Mouse (Mus musculus) cerebellum, postnatal 25 days (tissue): Measurements from ENCODE around the gene Rps28.

ENCODE experiments used
- DNase-seq, 2 experiments: peaks; one replicate each; pipeline ENCODE4 v3.0.0; 2021; ENCODE audit warnings: mixed read lengths in 2 of 2

Gene Rps28

DNA sequence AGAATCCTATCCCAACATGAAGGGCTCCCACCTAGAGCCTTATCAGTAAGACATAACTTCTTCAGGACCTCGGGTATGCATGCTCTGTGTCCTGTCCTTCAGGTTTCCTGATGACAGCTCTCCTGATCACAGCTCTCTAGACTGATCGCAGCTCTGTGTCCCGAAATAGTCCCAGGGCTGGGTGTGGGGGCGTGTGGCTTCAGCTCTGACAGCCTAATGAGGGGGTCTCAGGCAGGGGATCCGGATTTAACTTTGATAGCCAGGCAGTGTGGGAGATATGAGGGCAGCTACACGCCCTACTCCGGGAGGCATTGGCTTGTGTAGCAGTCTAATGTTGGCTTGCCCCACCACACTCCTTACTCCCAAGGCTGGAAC lies 13.2 kb downstream of the Rps28 start:
- DNase-seq: no peak

DNA sequence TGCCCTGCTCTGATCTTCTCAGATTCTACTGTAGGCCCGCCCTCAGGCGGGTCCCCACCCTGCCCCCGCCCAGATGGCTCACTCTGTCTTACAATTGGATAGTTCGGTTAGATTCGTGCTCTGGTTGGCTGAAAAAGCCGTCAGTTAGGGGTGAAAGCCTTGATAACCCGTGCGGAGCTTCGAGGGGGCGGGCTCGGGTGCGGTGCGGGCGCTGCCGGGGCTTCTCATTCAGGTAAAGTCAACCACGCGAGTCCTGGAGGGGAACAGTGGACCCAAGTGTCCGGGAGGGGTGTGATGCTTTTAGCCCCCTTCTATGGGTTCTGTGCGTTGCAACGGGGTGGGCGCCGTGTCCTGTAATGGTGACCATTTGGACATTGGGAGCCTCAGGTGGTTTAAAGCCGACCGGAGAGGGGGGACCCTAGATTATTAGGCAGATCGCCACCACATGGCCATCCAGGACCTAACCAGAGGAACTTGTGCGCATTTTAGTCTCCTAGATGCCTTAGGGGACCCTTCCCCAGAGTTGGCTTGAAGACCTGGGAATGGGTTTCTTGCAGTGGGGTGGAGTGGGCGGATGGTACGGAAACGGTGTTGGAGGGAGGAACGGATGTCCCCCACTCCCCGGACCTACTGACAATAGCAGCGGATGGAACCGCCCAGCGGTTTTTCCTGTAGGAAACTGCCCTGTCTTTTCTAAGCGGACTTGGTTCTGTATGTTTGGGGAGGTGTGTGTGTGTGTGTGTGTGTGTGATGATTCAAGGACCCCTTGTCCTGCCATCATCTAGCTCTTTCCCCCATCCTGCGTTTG lies 13.8 kb downstream of the Rps28 start, which contains the start of gene Kank3:
Kank3 (plus strand) TSS at position 186 of the 808 bp plus-strand sequence.
- peak; percentile 87 to 92 for DNase-seq

DNA sequence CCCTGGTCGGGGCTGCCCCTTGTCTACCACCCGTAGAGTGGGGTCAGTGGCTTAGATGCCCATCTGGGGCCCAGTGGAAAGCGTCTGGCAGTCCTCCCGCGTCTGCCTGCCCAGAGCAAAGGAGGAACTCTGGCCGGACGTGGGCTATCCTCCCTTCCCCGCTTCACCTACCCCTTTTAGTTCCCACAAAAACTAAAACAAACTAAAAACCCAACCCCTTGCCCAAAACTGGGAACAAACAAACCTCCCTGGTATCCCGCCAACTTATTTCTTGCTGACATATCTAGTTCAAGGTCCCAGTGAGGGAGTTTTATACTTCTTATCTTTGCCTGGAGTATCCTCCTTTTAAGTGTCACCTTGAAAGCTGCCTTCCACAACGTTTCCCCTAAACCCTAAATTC lies 16.2 kb downstream of the Rps28 start:
- DNase-seq: no peak

DNA sequence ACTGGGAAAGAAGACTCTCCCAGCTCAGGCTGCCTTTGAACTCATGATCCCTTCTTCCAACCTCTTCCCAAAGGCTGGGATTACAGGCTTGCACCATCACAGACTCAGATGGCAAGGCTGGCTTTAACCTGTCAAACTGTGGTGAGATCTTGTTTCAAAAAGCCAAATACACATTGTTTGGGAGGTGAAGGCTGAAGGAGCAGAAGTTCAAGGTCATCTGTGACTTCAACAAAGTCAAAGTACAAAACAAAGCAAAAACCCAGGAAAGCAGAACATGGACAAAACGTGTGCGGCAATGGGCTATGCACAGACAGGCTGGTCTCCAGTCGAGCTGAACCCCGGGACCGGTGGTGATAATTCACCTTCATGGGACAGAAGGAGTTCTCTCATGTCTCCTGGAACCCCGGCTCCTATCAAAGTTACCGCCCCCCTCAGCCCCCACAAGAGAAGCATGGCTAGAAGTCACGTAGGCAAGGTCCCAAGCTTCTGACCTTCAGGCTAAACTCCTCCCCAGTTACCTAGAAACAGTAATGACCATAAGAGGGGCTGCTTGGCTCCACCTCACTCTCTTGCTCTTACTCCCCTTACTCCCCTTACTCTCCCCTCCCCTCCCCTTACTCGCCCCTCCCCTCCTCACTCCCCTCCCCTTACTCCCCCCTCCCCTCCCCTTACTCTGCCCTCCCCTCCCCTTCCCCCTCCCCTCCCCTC lies 17.0 kb downstream of the Rps28 start:
- DNase-seq: no peak

DNA sequence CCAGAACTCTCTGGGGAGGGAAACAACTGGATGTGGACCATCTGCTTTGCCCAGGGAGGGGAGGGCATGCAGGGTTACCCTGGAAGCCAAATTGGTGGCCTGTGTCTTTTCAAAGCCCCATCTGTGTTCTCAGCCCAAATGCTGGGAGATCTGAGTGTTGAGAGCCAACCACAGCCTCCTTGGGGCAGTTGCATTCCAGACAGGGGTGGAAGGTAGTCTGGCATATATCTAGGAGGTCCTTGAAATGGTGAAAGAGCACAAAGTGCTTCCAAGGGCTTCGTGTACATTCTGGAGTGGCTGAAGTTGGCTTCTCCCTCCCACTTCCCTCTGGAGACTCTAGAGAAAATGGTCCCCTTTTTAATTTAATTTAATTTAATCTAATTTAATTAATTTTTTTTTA lies 19.6 kb downstream of the Rps28 start:
- no peak for DNase-seq

DNA sequence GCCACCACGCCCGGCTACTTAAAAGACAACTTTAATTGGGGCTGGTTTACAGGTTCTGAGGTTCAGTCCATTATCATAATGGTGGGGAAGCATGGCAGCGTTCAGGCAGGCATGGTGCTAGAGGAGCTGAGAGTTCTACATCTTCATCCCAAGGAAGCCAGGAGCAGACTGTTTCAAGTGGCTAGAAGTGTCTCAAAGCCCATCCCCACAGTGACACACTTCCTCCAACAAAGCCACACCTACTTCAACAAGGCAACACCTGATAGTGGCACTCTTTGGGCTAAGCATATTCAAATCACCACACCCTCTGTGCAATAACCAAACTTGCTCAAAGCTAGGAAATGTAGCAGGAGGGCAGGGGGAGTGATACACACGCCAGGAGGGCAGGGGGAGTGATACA lies 20.2 kb downstream of the Rps28 start:
- DNase-seq: no peak

DNA sequence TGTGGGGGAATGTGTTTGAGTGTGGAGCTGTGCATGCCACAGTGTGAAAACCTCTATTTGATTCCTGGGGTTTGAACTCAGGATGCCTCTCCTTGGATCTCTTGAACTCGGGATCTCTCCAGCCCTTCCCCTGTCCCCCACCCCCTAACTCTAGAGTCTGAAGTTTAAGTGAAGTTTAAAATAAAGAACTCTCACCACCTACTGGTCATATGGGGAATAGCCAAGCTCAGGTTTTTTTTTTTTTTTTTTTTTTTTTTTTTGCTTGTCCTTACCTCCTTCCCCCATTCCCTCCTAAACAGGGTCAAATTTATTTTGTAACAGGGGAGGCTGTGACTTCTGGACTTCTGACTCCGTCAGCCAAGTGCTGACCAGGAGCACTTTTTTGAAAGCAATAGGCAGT lies 22.1 kb downstream of the Rps28 start:
- DNase-seq: no peak

DNA sequence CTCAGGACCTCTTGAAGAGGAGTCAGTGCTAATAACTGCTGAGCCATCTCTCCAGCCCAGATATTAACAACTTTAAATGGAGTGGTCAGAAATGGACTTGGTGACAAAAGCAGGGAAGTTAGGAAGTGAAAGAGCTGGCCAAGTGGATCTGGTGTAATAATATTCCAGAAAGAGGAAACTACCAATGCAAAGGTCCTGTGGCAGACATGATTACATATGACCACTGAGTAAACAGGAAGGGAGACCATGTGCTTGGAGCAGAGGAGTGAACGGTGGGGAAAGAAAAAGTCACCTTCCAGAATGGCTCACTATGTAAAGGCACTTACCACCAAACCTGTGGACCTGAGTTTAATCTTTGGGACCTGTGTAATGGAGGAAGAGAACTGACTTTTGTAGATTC lies 25.1 kb downstream of the Rps28 start:
- no peak for DNase-seq

DNA sequence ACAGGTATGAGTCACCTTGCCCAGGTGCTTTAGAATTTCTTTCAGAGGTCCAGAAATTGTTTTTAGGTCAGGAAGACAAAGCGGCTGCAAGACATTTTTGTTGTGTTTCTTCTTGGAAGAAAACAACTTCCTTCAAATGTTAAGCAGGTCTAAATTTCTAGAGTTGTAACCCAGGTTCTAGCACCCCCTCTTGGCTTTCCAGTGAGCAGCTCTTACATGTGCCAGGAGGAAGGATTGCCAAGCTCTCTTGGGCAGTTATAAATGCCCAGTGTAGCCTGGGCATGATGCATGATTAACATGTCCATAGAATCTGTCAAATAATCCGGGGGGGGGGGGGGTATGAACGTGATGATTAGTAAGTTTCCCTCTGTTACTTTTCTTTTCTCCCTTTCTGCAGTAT lies 26.1 kb downstream of the Rps28 start:
- DNase-seq: no peak

DNA sequence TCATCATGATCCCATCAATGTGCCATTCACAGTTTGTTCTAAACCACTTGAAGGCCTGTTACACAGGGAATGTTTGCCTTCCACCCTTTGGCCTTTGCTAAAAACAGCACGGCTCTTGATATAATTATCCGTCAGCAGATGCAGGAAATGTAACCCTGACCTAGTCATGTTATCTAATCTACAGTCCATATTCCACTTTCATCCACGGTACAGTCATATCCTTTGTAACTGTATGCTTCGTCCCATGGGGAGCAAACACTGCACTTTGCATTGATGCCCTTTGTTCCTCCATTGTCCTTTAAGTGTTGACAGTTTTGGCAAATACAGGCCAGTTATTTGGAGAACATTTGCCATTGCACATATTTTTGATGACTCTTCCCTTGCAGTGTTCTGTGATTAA lies 35.6 kb downstream of the Rps28 start:
- DNase-seq: no peak

DNA sequence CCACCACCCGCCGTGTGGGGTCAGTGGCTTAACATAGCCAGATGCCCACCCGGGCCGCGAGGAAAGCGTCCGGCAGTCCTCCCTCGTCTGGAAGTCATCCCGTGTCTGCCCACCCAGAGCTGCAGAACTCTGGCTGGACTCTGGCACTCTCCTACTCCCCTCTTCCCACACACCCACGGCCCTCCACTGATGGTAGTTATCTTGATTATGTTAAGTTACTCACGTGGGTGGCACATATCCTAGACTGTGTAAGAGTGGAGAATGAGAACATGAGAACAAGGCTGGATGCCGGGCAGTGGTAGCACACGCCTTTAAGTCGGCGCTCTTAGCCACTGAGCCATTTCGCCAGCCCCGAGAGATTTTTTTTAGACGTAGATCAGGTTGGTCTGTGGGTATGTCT lies 38.0 kb downstream of the Rps28 start:
- DNase-seq: no peak

DNA sequence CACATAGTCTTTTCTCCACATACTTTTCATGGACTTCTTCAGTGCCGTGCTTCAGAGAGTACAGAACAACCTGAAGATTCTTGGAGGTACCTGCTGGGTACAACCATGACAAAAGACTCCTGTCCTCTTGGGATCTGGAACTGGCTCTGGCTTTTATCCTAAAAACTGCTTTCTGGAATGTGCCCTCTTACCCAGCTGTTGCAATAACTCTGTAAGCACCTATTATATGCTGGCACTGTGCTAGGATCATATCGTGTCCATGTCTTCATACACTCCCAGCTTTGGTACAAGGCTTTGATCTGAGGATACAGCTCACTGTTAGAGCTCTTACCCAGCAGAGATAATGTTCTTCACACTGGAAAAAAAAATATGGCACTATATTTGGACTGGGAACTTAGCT lies 39.4 kb downstream of the Rps28 start:
- DNase-seq: no peak

DNA sequence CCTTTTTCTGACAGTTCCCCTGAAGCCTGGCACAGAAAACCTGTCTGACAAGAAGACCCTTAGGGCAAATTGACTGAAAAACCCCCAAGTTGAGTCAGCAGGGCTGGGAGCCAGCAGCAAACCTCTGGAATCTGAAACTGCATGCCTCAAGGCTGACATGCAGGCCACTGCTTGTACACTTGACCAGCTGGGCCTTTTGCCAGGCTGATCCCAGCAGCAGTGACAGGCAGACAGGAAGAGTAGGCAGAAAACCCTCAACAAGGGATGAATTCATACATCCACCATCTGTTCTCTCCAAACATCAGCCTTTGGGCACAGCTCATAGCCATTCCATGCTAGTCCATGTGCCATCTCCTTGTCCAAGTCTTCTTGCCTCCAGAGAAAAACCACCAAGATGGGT lies 41.0 kb downstream of the Rps28 start:
- DNase-seq: peak in 1 of 2 experiments; percentile 21

DNA sequence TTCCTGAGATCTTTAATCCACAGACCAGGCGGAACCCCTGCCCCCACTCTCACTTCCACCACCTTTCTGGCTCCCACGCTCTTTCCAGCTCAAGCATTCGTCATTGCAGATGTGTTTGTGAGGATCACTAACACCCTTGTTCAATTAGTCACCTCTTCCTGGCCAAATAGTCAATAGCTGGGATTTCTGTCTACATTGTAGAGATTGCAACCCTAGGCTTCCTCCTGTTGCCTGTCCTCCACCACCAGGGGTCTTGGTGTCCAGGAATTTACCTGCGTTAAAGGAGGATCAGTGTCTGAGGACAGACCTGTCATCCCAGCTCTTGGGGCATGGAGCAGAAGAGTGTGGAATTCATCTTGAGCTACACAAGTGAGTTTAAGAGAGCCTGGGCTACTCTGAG lies 42.3 kb downstream of the Rps28 start:
- DNase-seq: no peak

DNA sequence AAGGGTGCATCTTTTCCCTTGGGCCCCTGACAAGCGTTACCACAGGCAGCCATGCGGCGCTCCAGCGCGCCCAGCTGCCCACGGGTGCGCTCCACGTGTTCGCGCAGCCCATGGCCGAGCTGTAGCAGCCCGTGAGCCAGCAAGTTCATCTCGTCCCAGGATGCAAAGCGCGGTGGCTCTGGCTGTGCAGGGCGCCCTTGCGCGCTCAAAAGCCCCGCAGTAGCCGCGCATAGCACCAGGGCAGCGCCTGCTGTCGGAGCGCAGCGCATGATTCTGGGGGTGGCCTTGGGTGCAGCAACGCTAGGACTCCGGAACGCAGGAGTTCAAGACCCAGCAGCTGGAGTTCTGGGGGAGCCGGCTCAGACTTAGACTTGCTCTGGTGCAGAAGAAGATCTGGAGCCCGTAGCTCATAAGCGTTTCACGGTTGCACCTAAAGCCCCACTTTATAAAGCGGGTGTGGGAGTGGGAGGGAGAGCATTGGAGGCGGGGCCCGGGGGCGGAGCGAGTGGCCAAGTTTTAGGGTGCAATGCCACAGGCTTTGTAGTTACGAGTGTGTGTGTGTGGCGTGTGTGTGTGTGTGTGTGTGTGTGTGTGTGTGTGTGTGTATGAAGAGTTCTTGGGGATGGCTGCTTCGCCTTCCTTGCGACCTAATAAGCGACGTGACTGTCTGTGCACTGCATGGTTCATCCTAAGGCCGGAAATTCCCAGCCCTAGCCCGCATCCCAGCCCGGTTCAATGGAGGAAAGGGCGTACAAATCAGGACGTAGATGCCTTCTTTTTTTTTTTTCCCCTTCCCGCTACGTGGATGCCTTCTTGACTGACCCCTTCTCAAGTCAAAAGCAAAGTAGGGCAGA lies 43.0 kb downstream of the Rps28 start, which contains the start of gene Angptl4:
Angptl4 (minus strand) TSS at position 707 of the 854 bp plus-strand sequence.
- DNase-seq: peak; percentile 35 to 59

DNA sequence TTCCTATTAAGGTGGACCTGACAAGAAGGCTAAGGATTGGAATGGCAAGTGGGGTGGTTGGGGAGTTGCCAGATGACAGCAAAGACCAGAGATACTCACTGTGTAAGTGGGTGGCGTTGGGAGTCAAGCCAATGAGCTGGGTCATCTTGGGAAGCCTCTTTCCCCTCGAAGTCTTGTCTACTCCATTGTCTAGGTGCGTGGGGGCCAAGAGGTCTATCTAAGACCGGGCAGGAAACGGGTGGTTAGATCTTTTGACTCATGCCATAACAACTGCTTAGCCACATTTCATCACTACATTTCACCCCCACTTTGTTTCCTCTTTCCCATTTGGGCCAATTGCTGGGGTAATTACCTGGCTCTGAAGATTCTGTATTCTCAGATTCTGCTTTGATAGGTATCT lies 43.9 kb downstream of the Rps28 start:
- no peak for DNase-seq

DNA sequence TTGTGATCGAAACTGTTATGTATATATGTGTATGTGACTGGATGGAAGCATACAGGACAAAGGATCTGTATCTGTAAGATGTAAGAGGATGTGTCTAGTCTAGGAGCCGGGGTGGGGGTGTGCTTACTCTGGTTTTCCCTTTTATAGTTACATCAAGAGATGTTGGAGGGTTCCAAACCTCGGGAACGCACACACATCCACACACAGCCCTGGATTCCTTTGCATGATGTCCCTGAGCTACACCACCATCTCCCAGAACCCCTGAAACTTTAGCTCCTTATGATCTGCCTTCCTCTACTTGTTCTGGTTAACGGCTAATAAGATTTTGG lies 44.4 kb downstream of the Rps28 start:
- no peak for DNase-seq

DNA sequence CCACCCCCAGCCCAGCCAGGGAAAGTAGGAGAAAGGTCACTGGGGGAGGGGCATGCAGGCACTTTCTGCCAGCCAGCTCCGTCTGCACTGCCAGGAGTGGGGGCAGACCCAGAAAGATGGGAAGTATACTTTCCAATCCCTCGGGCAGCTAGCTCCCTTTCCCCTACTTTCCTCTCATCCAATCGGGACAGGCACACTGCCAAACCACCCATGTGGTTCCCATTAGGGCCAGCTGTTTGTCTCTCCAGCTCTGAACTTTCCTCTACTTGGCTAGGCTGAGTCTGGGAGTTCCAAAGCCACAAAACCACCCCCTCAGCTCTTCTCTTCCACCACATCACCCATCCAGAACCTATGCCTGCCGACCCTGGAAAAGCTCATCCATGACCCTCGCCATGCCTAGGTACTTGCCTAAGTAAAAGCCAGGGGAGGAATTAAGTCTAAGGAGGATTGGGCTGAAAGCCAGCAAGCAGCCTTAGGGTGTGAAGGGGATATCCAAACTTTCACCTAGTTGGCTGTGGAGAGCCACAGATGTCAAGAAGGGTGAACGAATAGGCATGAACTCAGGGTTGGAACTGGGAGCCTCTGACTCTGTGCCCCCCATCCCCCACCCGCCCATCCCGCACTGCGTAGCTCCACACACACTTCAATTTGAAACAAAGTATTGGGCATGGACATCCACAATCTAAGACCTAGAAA lies 44.9 kb downstream of the Rps28 start:
- DNase-seq: peak; percentile 32 to 67

DNA sequence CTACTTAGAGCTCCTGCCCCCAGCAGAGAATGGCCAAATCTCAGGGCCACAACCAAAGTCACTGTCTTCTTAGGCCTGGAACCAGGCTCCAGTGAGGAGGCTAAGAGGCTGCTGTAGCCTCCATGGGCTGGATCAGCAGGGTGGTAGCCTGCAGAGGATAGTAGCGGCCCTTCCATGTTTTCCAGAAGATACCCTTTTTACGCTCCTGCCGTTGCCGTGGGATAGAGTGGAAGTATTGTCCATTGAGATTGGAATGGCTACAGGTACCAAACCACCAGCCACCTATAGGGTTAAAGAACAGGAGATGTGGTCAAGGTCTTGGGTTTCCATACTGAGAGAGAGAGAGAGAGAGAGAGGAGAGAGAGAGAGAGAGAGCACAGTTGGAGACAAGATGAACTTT lies 49.1 kb downstream of the Rps28 start:
- no peak for DNase-seq

DNA sequence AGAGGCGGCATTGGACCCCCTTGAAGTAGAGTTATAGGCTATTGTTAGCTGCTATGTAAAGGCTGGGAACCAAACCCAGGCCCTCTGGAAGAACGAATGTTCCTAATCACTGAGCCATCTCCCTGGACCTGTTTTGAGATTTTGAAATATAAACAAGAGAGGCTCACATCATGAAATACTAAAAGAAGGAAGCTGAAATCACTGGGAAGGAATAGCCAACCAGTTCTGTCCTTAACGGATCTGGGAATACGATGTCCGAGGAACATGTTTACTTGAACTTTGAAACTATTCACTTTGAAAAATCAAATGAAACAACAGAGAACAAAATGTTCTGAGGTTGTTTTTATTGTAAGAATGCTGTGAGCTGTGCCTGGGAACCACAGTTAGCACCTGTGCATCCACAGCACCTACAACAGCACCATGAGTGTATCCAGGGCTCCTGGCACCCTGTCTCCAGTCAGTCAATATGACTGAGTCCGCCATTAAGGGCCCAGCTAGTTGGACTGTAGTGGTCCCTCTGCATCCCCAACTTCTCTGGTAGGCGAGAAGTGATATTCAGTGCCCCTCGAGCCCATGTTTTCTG lies 49.7 kb downstream of the Rps28 start:
- no peak for DNase-seq

DNA sequence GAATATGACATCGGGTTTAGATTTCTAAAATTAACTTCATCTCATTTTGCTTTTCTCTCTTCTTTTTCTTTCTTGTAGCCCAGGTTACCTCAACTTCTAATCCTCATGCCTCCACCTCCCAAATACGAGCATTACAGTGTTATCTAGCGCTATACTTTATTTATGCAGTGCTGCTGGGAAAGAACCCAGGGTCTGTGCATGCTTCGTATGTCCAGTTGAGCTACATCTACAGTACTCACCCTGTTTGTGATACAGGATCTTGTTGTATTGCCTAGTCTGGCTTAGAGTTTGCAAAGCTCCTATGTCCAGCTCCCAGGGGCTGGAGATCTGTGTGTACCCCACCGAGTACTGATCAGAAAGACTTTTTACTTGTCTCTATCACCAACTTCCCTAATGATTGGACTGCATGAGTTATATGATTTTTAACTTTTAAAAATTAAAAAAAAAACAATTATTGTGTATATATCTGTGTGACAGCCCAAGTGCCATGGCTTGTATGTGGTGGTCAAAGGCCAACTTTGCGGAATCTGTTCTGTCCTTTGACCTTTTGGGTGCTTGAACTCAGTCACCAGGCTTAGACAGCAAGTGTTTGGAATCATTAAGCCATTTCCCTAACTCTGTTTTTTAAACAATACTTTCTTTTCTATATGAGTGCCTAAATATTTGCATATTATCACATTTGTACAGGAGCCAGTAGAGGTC lies 50.3 kb downstream of the Rps28 start:
- no peak for DNase-seq

DNA sequence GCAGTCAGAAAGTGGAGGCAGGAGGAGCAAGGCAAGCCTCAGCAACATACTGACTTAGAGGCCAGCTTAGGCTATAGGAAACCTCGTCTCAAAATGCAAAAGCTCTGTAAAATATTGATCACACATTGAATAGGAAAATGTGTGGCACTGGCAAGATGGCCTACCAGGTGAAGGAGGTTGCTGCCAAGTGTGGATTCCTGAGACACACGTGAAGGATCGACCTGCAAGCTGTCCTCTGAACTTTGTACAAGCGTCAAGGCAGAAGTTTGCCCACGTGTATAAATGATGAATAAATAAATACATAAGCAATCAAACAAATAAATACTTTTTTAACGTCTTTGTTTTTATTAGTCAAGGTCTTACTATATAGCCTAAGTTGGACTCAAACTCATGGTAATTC lies 50.9 kb downstream of the Rps28 start:
- DNase-seq: no peak
